Mouse (Mus musculus) gastrocnemius, adult 2 months (tissue): Measurements from ENCODE around the gene Eya2. TPM values are rescaled to one million over a fixed set of nuclear protein-coding genes. Genes with fewer than 3 reads are reported as not detected.
A peak's percentile ranks its signal among the peaks of the same experiment; 100 is the strongest.

Experiments
- DNase-seq: peaks from one replicate; pipeline ENCODE4 v3.0.0; 2022
- H3K27ac ChIP-seq: fragments of 200-600 bp; 2 replicates; pipeline ENCODE4 v1.8.1; 2022; ENCODE audit warnings: mild to moderate bottlenecking
- H3K4me3 ChIP-seq: fragments of 200-600 bp; 2 replicates; pipeline ENCODE4 v1.8.1; 2022; ENCODE audit warnings: mild to moderate bottlenecking, moderate library complexity
- CTCF ChIP-seq: fragments of 200-600 bp; IDR thresholded peaks from 2 replicates; pipeline ENCODE4 v1.8.1; 2022; ENCODE audit warnings: antibody characterized with exemption, mild to moderate bottlenecking, moderate library complexity
- intact Hi-C: fragments of 180-260 bp; cut with DNase I; formaldehyde crosslinking; loops from one replicate; pipeline ENCODE4 v1.15.1; 2025
- total RNA-seq, 2 experiments: library from RNA; stranded (reverse); gene quantifications; 2 replicates each; pipeline ENCODE4 v1.2.3; 2021

Gene Eya2
- total RNA-seq, 2 experiments from 2014 or later: 3.0 to 5.8 TPM

DNA sequence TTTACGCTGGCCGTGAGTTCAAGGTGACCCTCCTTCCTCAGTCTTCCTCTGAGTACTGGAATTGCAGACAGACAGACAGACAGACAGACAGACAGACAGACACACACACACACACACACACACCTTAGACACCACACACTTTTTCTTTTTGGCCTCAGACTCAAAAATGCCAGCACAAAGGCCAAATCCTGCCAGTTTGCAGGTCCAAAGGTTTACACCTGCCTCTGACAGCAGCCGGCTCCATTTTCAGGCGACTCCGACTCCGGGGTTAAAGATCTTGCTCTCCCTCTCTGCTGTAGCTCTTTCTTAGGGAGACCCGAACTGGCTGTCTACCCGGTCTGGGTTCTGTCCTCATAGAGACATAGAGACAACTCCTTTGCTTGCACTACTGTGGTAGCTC lies 30.7 kb upstream of the Eya2 start:
- no peak for TF ChIP-seq CTCF
- DNase-seq: no peak
- intact Hi-C loops: no loop called here
- no peak overlapping the region for H3K27ac ChIP-seq
- H3K4me3 ChIP-seq: no peak overlapping the region

DNA sequence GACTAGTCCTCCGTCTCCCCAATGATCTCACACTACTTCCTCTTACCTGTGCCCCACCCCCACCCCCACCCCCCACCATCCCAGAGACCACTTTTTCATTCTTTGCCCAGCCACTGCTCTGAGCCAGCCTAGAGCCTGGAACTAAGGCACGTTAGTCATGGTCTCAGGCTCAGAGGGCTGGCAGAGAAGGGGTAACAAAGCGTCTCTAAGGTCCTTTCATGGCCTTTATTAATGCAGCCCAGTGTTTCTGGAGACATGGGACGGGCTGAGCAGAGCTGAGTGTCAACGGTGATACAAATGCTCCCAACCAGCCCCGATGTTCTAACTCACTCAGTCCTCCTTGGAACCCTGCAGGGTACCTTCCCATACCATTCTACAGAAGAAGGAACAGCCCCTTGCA lies 30.2 kb upstream of the Eya2 start:
- Histone ChIP-seq H3K4me3 (no peak overlapping the region), H3K27ac (no peak overlapping the region)
- no peak for DNase-seq
- intact Hi-C loops: no loop called here
- no peak for TF ChIP-seq CTCF

DNA sequence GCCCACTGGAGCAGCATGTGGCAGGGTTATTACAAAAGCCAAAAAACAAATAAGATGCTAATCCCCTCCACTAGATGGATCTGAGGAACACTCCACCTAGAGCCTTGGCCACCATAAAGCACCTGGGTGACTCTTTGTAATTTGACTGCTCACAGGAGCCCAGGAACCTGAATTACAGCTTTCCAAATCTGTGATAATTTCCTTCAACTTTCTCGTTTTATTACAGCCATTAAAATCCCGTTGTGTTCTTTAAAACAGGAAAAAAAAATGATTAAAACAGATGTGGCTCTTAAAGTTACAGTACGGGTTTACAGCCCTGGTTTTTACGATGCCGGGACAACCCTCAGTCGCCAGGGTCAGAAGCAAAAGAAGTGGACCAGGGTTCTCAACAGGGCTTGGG lies 27.9 kb upstream of the Eya2 start:
- Histone ChIP-seq H3K4me3 (no peak overlapping the region), H3K27ac (no peak overlapping the region)
- intact Hi-C loops: no loop called here
- no peak for DNase-seq
- TF ChIP-seq CTCF: no peak

DNA sequence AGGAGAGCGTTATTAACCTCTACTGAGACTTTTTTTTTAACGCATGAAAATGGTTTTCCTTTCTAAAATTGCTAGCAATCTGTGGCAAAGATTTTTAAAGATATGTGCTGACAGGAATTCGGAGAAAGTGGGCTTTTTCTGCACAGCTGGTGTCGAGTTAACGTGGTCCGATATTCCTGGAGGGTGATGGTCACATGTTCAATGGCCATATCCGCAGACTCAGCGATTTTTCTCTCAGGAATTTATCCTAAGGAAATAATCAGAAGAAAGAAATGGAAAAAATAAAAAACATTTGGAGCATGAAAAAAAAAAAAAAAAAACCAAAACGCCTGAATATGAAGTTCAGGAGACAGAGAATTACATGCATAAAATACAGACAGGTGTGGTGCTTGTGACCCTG lies 27.0 kb upstream of the Eya2 start:
- DNase-seq: no peak
- Histone ChIP-seq H3K4me3 (no peak overlapping the region), H3K27ac (no peak overlapping the region)
- TF ChIP-seq CTCF: no peak
- intact Hi-C loops: no loop called here

DNA sequence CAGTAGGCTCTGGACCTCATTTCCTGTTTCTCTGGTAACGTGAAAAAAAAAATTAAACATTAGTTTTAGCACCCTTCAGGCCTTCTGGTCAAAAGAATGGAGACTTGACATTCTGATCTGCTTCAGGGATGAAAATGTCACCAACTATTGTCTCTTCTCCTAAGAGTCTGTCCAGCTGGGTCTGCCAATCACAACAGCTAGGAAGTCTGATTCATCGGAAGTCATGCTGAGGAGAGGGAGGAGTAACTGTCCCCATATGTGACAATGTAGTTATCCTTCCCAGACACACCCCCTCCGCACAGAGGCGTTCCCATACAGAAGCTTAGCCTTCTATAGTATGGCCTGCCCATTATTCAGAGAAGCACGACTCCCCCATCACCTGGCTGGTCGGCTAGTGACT lies 25.9 kb upstream of the Eya2 start:
- DNase-seq: no peak
- no peak for TF ChIP-seq CTCF
- intact Hi-C loops: no loop called here
- H3K4me3 ChIP-seq: no peak overlapping the region
- no peak overlapping the region for H3K27ac ChIP-seq

DNA sequence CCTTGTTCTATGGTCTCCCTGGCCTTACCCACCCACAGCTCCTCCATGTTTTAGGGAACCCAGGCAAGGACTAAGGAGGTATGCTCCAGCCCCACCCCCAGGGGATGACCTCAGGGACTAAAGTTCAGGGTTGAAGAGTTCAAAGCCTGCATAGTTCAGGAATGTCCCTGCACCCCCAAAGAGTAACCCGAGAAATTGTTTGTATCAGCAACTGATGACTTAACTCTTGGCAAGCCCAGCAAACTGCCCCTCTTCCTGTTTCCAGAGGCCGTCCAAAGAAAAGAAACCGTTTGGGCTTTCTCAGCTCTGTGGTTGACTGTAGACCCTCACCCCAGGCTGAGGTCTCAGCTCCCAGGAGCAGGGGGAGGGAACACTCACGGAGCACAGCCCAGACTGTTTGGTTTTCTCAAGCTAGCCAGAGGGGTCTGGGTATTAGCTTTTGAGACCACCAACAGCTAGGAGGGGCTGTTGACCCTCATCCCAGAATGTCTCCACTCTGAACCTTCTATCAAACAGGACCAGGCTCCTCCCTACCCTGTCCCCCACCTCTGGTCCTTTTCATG lies 23.5 kb upstream of the Eya2 start:
- intact Hi-C loops: no loop called here
- no peak overlapping the region for H3K4me3 ChIP-seq
- no peak for DNase-seq
- TF ChIP-seq CTCF: no peak
- no peak overlapping the region for H3K27ac ChIP-seq

DNA sequence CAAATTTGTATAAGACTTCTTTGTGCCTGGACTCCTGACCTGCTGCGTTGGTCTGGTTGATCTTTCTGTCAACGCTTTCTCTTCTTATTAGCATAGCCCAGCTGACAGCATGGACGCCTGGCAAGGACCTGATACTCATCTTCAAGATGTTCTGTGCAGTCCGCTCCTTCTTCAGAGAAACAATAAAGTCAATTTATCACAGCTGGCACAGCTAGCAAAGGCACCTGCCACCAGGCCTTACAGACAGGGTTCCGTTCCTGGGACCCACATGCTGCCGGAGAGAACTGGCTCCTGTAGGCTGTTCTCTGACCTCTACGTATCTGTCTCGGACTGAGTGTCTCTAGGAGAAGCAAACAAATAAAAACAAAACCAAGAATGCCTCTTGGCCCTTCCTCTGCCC lies 11.8 kb upstream of the Eya2 start:
- TF ChIP-seq CTCF: no peak
- Histone ChIP-seq H3K27ac (no peak overlapping the region), H3K4me3 (no peak overlapping the region)
- intact Hi-C loops: no loop called here
- DNase-seq: no peak

DNA sequence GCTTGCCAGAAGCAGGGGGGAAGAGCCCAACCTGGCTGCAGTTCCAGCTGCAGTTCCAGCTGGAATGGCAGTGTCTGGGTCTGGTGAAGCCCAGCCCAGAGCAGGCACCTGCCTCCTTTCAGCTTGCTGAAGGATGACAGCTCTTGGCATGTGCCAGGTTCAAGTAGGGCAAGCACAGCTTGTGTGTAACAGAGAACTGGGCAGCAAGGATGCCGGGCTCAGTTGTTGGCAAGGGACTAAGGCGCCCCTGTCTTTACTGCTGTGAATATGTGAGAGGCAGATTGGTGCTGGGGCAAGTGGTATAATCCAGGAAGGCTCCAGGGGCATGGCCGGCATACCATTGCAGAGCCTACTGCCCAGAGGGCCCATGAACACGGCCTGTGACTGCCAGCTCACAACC lies 11.3 kb upstream of the Eya2 start:
- intact Hi-C loops: no loop called here
- H3K27ac ChIP-seq: no peak overlapping the region
- no peak overlapping the region for H3K4me3 ChIP-seq
- peak; percentile 32 for DNase-seq
- no peak for TF ChIP-seq CTCF

DNA sequence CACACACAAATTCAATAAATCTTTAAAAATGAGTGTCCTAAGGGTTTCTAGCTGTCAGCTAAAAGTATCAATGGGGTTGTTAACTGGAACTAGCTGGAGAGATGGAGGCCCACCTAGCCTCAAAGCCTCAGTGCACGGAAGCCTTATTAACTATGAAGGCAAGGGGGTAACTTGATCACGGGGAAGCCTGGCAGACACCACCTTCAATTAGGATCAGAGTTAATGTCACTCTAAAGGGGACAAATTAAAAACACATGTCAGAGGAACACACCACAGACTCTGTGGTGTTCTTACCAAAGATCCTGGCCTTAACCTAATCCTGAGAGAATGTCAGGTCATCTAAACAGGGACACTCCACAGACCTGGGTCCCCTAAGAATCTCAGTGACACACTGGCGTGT lies 10.3 kb upstream of the Eya2 start:
- intact Hi-C loops: no loop called here
- Histone ChIP-seq H3K27ac (no peak overlapping the region), H3K4me3 (no peak overlapping the region)
- TF ChIP-seq CTCF: no peak
- no peak for DNase-seq

DNA sequence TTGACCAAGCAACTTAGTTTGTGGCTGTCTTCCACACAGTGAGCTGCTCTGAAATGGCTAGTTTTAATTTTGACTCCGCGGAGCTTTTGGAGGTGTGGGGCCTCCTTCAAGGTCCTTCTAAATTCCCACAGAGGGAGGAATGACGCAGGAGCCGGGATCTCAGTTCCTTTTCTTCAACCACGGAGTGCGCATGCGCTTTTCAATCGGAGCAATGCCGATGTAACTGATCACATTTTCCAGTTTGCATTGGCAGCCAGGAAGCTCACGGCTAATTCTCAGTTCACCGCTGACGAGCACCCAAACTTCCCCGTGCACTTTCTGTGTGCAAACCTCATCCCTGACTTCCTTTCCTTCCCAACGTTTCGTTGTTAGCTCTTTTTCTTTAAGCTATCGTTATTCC lies 4.1 kb upstream of the Eya2 start:
- intact Hi-C loops: loop anchor here (10.0 kb wide), 1 partner anchor 164 kb away; no protein-coding TSS in a partner anchor
- TF ChIP-seq CTCF: no peak
- H3K27ac ChIP-seq: no peak overlapping the region; the same call in 1 of the 2 replicates

DNA sequence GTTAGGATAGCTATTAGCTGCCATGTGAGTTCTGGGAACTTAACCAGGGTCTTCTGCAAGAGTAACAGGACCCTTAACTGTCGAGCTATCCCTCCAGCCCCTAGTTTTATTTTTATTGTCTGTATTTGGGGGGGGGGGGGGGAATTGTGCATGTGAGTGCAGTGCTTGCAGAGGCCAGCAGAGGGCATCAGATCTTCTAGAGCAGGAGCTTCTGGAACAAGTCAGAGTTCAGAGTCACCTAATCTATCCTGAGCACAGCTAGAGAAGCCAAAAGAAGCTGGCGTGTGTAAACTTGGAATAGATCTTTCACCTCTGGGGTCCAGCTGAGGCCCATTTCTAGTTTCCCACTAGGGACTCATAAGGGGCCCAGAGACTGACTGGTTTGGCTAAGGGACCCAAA lies 1.1 kb upstream of the Eya2 start:
- intact Hi-C loops: loop anchor here (10.0 kb wide), 1 partner anchor 161 kb away; no protein-coding TSS in a partner anchor
- no peak for DNase-seq
- Histone ChIP-seq H3K27ac (no peak overlapping the region), H3K4me3 (no peak overlapping the region)
- peak; percentile 35 for TF ChIP-seq CTCF

More for the DNA sequence above, 4.1 kb upstream of the Eya2 start:
- peak overlapping the region; percentile 17; the same call in 1 of the 2 replicates for H3K4me3 ChIP-seq
- no peak for DNase-seq

DNA sequence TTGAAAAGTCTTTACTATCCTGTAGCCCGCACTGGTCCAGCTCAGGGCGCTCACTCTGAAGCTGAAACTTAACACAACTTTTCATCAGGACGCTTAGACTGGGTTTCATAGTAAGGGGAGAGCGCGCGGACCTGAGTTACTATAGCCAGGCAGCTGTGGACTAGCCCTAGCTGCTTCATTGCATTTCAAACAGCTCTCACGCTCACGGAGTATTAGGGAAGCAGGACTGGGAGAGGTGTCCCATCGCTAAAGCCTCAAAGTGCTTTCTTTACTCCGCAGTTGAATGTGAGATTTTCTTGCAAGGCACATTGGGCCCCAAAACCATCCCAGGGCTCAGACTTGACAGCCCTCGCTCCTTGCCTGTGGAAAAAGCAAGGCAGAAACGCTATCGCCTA lies 841 bp downstream of the Eya2 start:
- no peak for TF ChIP-seq CTCF
- H3K27ac ChIP-seq: peak overlapping the region; percentile 79
- DNase-seq: no peak
- intact Hi-C loops: loop anchor here (10.0 kb wide), 1 partner anchor 159 kb away; no protein-coding TSS in a partner anchor
- peak overlapping the region; percentile 72 for H3K4me3 ChIP-seq

DNA sequence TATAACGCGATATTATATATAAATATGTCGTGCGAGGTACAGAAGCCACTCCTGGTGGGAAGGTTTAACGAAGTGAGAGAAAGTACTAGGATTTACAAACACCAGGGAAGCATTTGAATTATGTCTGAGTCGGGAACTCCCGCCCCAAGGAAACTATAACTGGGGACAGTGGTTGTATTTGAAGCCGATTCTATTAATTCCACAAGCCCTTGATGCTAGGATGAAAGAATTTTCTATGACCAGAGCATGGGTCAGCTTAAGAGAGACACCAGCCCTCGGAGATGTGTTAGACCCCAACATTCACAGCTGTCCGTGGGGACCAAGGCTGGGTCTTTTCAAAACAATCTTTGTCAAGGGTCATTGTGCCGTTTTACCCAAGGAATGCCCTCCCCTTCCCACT lies 1.3 kb downstream of the Eya2 start:
- intact Hi-C loops: loop anchor here (10.0 kb wide), 1 partner anchor 159 kb away; no protein-coding TSS in a partner anchor
- Histone ChIP-seq H3K4me3 (peak overlapping the region; percentile 72), H3K27ac (peak overlapping the region; percentile 79)
- no peak for DNase-seq
- TF ChIP-seq CTCF: no peak

DNA sequence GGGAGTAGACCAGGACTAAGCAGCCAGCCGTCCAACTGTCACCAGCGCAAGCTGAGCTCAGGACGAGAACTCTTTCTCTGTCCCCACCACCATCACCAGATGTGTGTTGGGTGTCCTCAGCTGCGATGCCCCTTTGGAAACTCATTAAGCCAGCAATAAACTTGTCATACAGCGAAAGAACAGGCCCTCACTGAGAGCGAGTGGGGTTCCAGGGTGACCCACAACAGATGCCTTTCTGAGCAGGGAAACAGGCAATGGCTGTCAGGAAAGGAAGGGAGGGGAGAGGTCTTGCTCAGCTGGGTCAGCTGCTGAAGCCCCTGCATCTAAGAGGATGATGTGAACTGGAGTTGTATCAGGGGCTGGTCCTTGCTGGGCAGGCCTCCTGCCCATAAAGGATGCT lies 2.7 kb downstream of the Eya2 start:
- Histone ChIP-seq H3K27ac (no peak overlapping the region; the same call in 1 of the 2 replicates), H3K4me3 (peak overlapping the region; percentile 72)
- TF ChIP-seq CTCF: no peak
- intact Hi-C loops: loop anchor here (10.0 kb wide), 1 partner anchor 157 kb away; no protein-coding TSS in a partner anchor
- DNase-seq: no peak
